Mouse (Mus musculus) v-Abl transformed pro-B cells (cell line): Measurements from ENCODE around the gene Rhbdl1.
"Not testable (repeated sequence)": the region's sequence is repeated elsewhere in the genome, so short reads cannot be mapped to it uniquely, and the experiment has no call there.

ENCODE experiments used
- in situ Hi-C, 2 experiments: fragments of 400-800 bp; cut with MboI; formaldehyde crosslinking; loops; one replicate each; pipeline ENCODE4 v1.15.1; 2025; ENCODE audit not compliant: unreplicated experiment in 2 of 2

Gene Rhbdl1

DNA sequence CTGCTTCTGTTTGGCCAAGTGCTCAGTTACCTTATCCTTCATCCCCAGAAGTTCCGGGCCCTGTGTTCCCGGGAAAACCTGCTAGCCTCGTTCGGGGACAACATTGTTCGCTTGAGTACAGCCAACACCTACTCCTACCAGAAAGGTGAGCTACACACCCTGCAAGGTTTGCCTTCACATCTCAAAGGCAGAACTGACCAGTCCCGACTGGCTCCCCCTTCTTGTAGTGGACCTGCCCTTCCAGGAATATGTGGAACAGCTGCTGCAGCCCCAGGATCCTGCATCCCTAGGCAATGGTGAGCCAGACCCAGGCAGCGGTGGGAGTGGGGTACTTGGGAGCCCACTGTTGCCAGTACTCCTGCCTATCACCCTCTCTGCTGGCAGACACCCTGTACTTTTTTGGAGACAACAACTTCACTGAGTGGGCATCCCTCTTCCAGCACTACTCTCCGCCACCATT, 7.5 kb downstream of the Rhbdl1 start:
- in situ Hi-C loops, result no loop called here

DNA sequence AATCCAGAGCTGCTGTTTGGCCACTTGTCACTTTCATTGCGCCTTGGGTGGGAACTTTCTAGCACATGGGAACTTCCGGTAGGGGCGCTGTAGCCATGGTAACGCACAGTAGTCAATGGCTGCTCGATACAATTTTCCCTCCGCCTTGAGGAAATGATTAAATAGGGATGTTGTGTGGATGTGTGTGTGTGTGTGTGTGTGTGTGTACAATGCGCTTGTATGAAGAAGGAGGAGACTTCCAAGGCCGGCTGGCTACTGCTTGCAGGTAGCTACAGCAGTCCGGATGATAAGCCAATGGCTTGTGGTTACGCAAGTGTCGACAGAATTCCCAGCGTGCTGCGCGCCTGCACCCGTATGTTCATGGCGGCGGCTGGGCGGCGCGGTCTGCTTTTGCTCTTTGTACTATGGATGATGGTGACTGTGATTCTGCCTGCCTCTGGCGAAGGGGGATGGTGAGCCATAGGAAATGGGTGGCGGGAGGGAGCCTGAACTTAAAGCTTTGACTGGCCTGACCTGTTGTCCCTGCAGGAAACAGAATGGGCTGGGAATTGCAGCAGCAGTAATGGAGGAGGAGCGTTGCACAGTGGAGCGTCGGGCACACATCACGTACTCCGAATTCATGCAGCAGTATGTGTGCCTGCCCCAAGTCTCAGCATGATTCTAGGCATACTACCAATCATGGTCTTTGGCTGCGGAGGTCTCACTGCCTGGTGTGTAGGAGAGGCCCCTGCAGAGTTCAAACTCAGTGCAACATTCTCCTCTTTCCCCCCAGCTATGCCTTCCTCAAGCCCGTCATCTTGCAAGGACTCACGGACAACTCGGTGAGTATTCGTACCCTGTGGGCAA, 8.2 kb downstream of the Rhbdl1 start, which contains the start of gene Jmjd8:
TSS of gene Jmjd8 (plus strand) at position 156 of the 846 bp plus-strand sequence.
- in situ Hi-C loops, result no loop called here

DNA sequence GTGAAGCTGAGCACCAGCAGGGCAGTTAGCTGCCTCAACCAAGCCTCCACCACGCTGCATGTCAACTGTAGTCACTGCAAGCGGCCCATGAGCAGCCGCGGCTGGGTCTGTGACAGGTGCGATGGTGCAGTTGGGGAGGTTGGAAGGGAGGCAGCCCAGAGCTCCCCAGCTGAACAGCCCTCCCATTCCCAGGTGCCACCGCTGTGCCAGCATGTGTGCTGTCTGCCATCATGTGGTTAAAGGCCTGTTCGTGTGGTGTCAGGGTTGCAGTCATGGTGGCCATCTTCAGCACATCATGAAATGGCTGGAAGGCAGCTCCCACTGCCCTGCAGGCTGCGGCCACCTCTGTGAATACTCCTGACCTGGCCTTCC, 8.9 kb downstream of the Rhbdl1 start:
- in situ Hi-C loops, result no loop called here

DNA sequence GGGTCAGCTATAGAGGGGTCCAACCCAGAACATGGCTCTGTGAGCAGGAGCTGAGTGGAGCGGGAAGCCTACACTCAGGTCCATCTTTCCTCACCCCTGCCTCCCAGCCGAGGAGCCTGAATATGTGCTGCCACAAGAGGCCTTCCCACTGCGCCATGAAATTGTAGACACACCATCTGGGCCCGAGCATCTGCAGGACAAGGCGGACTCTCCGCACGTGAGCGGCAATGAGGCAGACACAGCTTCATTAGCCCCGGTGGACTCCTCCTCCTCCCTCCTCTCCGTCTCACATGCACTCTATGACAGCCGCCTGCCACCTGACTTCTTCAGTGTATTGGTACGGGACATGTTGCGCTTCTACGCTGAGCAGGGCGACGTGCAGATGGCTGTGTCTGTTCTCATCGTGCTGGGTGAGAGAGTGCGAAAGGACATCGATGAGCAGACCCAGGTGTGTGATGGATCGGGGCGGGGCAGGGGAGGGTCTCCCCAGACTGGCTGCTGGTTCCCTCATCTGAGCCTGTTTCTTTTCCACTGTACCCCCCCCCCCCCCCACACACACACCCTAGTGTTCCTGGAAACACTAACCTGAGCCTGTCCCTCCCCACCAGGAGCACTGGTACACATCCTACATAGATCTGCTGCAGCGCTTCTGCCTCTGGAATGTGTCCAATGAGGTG, 9.4 kb downstream of the Rhbdl1 start:
- in situ Hi-C loops, result no loop called here

DNA sequence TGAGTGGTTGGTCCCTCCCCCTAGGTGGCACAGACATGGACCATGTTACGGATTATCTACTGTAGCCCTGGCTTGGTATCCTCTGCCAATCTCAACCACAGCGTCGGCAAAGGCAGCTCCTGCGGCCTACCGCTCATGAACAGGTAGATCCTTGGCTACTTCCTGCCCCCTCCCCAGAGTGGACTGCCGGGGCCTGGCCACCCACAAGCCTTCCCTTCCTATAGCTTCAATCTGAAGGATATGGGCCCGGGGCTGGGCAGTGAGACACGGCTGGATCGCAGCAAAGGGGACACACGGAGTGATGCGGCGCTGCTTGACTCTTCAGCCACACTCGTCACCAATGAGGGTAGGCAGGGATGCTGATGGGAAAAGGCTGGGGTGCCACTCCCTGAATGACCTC, 10.1 kb downstream of the Rhbdl1 start:
- in situ Hi-C loops, result no loop called here

DNA sequence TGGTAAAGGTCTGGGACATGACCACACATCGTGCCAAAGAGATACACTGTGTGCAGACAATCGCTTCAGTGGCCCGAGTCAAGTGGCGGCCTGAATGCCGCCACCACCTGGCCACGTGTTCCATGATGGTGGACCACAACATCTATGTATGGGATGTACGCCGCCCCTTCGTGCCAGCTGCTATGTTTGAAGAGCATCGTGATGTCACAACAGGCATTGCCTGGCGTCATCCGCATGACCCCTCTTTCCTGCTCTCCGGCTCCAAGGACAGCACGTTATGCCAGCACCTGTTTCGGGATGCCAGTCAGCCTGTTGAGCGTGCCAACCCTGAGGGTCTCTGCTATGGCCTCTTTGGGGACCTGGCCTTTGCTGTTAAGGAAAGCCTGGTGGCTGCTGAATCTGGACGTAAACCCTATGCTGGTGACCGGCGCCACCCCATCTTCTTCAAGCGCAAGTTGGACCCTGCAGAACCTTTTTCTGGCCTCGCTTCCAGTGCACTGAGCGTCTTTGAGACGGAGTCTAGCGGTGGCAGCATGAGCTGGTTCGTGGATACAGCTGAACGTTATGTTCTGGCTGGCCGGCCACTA, 11.0 kb downstream of the Rhbdl1 start:
- in situ Hi-C loops, result no loop called here

DNA sequence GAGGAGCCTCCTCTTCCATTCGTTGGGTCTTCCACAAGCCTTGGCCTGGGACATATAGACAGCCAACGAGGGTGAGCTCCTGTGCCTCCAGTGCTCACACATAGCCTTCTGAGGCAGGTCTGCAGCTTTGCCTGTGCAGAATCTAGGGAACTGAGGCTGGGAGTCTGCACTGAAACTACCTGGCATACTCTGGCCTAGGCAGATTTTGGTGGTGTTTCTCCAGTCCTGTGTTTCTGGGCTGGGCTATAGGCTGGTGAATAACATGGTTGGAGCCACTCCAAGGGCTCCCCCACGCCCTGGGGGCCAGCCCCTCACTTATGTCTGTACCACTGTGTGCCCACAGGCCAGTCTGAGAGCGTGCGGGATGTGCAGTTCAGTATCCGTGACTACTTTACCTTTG, 11.8 kb downstream of the Rhbdl1 start:
- in situ Hi-C loops, result no loop called here

DNA sequence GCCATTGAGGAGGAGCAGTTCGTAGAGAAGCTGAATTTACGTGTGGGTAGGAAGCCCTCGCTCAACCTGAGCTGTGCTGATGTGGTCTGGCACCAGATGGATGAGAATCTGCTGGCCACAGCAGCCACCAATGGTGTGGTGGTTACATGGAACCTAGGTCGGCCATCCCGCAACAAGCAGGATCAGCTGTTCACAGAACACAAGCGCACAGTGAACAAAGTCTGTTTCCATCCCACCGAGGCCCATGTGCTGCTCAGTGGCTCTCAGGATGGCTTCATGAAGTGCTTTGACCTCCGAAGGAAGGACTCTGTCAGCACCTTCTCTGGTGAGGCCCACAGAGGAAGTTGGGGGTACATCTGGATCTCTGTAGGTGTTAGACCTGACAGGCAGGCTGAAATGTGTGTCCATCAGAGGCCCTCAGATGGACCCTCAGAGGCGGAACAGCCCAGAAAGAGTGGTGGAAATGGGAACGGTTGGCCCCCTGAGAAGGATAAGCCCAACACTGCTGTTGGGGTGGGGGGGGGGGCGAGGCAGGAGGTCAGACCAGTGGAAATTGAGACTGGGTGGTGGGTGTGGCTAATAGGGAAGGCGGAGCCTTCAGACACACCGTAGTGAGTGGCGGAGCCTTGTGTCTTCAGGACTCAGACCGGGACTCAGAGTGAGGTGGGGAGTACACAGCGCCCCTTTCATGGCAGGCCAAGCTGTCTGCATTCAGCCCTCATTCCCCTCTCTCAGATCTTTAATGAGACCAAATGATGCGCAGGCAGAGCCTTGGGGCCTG, 12.5 kb downstream of the Rhbdl1 start:
- in situ Hi-C loops, result no loop called here

DNA sequence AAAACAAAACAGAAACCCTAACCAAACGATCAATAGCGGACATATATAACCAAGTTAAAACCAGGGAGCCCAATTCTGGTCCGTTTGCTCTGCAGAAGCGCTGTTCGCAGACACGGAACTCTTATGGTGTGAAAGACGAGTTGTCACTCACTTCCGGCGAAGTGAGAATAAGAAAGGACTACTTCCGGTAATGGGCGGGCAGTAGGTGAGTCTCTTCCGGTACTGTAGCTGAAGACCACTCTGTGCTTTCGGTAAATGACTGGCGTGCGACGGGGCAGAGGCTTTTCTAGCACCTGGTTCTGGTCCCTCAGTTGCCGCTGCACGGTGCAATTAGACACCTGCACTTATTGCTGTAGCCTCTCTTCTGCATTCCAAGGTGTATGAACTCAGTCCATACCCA, 13.6 kb downstream of the Rhbdl1 start, which contains the start of gene Wdr24:
TSS of gene Wdr24 (plus strand) at position 176 of the 400 bp plus-strand sequence.
- in situ Hi-C loops, result no loop called here

DNA sequence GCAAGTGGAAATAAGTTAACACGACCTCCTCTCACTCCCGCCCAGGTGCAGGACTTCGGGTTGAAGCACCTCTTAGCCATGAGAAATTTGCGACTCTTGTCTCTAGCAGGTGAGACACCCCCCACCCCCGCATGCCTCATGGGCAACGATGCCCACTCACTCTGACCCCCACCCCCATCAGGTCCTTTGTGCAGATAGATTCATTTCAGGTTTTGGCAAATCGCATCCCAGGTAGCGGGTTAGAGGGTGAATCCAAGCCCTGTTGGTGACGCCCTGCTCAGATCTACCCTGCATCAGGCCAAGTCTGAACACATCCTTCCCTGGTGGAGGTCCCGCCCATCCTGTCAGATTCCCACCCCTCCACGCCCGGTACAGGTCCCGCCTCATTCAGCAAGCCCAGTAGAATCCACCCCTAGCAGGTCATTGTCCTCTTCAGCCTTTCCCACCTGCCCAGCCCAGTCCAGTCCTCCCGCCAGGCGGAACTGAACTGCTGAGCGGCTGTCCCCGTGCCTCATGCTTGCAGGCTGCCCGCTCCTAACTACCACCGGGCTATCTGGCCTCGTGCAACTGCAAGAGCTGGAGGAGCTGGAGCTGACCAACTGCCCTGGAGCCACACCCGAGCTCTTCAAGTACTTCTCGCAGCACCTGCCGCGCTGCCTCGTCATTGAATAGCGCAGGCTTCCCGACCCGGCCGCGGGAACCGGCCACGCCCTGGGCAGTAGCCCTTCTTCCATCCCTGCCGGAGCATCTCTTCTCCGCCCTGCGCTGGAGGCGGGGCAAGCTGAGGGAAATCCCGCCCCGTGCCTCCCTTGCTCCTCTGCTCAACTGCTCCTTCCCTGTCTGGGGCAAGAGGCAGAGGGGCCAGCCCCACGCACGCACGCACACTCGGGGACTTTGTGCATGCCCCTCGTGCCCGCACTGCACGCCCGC, 18.0 kb downstream of the Rhbdl1 start:
- in situ Hi-C loops, result loop anchor here in 1 of 2 experiments (10.0 kb wide), 1 partner anchor 424 kb away; no protein-coding TSS in a partner anchor

DNA sequence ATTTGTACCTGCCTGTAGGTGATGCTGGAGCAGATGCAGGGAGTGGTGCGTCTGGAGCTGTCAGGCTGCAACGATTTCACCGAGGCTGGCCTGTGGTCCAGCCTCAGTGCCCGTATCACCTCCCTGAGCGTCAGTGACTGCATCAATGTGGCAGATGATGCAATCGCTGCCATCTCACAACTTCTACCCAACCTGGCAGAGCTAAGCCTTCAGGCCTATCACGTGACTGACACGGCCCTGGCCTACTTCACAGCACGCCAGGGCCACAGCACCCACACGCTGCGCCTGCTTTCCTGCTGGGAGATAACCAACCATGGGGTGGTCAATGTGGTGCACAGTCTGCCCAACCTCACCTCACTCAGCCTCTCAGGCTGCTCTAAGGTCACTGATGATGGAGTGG, 19.4 kb downstream of the Rhbdl1 start:
- in situ Hi-C loops, result loop anchor here in 1 of 2 experiments (10.0 kb wide), 1 partner anchor 423 kb away; no protein-coding TSS in a partner anchor

DNA sequence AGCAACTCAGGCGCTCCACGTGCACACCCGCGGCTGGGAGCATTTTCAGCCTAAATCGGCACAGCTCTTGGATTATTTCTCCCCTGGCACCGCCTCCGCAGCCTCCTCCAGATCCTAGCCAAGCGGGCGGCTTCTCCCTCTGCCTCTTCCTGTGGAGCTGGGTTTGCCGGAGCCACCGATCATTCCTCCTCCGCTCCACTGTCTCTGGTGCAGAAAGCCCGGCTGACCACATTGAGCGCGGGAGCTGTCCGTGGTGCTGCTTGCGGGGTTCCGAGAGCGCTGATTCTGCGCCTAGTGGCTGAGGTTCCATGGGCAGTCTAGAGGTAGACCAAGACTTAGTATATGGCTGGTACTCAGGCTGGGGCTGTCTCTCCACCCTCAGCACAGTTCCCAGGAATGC, 23.6 kb downstream of the Rhbdl1 start:
- in situ Hi-C loops, result loop anchor here (5.0 to 10.0 kb wide), 2 partner anchors 46 to 419 kb away; no protein-coding TSS in a partner anchor

DNA sequence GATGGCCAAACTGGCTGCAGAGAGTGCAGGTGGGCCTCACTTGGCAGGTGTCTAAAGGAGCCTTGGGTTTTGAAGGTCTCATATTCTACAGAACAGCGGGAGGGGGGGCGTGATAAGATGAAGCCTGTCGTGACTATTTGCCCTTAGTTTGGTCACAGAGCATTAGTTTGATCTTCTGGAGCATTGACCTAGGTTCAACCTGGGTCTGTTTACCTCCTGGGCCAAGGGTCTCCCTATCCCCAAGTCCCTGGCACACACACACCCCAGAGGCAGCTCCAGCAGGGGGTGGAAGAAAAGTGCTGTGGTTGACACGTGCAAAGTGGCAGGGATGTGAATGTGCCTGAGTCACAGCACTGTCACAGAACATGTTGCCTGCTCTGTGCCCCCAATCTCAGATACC, 26.2 kb downstream of the Rhbdl1 start:
- in situ Hi-C loops, result loop anchor here (5.0 to 10.0 kb wide), 2 partner anchors 44 to 416 kb away; no protein-coding TSS in a partner anchor

DNA sequence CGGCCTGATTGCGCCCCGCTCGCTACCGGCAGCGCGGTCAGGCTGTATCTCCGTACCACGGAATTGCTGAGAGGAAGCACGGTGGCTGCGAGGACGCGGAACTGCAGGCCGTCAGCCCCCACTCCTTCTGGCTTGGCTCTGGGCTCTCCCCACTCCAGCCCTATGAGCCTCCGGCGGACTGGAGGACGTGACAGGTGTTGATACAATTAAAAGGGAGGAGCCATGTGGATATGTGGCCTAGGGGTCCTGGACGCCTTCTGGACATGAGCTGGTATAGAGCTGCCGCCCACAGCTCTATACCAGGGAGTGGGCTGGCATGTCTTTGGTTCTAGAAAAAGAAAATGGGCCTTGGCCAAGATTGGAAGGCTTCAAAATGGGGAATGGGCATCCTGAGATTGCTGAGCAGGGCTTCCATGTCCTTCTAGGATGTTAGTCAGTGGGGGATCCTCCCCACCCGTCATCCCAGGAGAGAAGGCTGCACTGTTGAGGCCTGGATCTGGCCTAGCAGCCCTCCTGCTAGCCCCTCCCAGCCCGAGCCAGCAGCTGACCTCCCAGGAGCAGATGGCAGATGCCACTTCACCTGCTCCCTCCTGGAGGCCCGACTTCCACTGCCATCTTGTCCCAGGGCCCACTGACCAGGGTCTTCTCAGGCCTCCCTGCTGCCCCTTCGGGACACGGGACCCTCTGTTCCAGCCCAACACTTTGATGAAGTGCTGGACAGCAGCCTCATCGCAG, 27.3 kb downstream of the Rhbdl1 start:
- in situ Hi-C loops, result loop anchor here (5.0 to 10.0 kb wide), 2 partner anchors 42 to 415 kb away; no protein-coding TSS in a partner anchor

DNA sequence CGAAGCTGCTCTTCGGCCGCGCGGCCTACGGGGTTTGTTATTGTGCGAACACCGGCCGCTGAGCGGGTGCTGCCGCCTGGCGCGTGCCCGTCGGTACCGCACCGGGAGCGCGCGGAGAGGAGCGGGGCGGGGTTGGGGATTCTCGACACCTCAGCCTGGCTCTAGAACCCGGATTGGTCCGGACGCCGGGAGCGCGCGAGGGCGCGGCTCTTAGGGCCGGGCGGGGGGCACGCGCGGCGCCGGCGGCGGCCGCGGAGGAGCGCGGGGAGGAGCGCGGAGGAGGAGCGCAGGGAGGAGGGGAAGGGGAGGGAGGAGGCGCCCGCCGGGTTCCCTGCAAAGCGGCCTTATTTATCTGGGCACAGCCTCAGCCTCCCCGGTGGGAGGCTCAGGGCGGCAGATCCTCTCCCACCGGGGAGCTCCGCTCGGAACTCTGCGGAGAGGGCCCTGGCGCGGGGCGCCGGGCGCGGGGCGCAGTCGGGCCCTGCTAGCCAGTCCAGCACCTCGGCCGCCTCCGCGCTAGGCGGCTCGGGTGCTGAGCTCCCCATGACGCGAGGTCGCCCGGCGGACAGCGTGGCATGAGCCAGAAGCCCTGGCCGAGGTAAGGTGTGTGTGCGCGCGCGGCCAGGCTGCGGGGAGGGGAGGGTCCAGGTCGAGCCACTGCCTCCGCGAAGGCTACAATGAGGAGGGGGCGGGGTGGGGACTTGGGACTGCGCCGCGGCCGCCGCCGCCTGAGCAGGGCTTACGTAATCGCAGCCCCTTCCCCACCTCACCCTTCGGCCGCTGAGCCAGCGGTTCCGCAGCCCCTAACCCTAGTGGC, 28.1 kb downstream of the Rhbdl1 start, which contains the start of gene Fbxl16:
TSS of gene Fbxl16 (plus strand) at position 297 of the 817 bp plus-strand sequence.
- in situ Hi-C loops, result no loop called here

DNA sequence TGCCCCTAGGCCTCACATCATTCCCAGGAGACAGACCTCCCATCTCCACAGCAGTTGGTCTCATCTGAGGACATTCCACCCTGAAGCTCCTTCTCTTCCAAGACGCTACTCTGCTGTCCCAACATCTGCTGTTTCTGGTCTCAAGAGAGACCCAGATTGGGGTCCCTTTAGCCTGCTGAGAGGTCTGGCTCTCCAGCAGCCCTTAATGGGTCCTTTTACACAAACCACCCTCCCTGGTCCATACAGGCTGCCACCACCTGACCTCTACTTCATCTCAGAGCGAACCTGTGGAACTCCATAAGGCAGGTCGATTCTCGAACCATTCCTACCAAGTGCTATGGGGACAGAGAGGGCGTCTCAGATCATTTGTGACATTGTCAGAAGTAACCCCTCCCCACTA, 29.1 kb downstream of the Rhbdl1 start:
- in situ Hi-C loops, result no loop called here

DNA sequence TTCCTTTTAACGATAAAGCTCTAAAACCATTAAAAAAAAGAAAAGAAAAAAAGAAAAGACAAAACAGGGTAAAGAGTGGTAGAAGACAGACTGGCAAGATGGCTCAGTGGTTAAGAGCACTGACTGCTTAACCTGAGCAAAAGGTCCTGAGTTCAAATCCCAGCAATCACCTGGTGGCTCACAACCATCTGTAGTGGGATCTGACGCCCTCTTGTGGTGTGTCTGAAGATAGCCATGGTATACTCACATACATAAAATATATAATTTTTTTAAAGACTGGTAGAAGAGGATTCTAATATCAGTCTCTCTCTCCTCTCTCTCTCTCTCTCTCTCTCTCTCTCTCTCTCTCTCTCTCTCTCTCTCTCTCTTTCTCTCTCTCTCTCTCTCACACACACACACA, 29.6 kb downstream of the Rhbdl1 start:
- in situ Hi-C loops, result not testable (repeated sequence)

DNA sequence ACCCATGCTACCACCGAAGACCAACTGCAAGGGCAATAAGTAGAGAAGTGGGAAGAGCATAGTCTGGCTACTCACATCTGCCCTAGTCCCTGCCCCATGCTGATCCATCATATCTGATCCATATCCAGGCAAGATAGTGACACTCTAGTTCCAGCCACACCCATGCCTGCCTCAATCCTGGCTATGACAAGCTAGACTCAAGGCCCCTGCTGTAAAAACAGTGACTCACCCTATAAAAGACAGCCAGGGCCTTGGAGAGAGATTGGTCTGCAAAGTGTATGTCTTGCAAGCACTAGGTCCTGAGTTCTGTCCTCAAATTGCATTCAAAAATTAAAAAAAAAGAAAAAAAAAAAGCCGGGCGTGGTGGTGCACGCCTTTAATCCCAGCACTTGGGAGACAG, 30.6 kb downstream of the Rhbdl1 start:
- in situ Hi-C loops, result no loop called here
